Mouse (Mus musculus): Measurements from ENCODE around the gene Stk35.
A peak's percentile ranks its signal among the peaks of the same experiment; 100 is the strongest.

Stk35 gene

DNA sequence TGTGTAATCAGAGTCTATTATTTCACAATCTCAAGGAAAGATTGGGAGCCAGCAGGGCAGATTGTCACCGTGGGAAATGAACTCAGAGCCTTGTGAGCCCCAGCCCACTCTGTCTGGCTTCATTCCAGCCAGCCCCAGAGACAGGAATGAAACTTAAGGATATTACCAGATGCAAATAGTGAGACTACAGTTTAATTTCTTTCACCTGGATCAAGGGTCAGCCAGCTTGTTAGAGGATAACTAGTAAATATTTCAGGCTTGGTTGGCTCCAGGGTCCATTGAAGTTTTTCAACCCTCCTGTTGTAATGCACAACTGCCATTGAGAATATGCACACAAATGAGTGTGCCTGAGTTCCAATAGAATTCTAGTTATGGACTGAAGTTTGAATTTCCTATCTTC, 36.6 kb downstream of the Stk35 start:
- no peak for DNase-seq (ENCODE audit: low read depth)

DNA sequence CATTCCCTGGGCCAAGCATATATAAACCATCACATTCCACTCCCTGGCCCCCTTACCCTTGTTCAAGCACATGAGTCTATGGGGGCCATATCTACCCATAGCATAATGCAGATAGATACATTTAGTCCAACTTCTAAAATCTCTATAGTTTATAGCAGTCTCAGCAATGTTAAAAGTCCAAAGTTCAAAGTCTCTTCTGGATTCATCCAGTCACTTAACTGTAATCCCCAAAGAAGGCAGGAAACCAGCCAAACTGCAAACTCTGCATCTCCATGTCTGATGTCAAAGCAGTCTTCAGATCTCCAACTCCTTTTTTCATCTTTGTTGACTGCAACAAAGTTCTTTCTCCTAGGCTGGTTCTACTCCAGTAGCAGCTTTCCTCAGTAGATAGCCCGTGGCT, 38.0 kb downstream of the Stk35 start:
- DNase-seq (ENCODE audit: low read depth), result no peak

DNA sequence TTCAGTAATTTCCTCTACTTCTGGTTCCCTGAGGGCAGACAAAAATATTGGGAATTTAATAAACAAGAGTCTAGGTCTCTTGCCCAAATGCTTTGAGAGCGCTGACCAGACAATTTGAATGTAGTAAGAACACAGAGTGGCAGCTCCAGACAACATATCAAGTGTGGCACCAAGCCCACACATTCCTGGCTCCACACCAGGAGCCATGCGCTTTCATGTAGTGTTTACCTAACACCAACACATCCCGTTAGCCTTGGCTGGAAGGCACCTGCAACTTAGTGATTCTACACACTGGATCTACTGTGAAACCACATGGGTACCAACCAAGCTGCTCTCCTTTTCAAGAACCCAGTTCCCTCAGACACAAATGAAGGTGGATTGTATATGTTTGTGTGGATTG, 45.5 kb downstream of the Stk35 start:
- DNase-seq (ENCODE audit: low read depth), result no peak

DNA sequence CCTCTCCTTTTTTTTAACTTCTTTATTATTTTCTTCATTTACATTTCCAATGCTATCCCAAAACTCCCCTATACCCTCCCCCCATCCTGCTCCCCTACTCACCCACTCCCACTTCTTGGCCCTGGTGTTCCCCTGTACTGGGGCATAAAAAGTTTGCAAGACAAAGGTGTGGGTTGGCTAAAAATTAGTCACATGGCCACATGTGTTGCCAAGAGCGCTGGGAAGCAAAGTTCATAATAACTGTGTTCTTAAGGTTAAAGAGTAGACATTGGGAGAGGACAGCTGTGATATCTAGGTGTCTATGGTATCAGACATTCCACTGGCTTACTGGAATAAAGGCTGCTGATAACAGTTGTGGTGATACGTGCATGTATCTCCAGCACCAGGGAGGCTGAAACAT, 46.2 kb downstream of the Stk35 start:
- no peak for DNase-seq (ENCODE audit: low read depth)

DNA sequence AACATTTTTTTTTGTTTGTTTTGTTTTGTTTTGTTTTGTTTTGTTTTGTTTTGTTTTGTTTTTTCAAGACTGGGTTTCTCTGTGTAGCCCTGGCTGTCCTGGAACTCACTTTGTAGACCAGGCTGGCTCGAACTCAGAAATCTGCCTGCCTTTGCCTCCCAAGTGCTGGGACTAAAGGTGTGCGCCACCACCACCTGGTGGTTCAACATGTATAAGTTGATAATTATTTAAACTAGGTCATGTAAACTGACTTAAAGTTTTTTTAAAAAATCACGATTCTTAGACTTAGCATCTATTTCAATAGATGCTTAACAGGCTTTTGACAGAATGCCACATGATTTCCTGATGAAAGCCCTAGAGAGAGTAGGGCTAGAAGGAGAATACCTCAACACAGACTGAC, 48.8 kb downstream of the Stk35 start:
- DNase-seq (ENCODE audit: low read depth), result peak; percentile 52

DNA sequence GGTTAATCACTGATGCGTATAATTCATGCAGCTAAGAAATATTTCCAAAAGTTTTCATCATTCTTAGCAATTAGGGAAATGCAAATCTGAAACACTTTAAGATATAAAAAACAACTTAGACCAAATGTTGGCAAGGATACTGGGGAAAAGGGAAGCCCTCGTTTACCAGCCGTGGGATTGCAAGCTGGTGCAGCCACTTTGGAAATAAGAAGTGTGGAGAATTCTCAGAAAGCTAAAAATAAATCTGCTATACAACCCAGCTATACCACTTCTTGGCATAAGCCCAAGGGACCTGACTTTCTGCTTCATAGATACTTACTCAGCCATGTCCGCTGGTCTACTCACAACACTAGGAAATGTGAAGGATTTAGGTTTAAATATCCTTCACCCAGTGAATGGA, 51.2 kb downstream of the Stk35 start:
- DNase-seq (ENCODE audit: low read depth), result no peak

DNA sequence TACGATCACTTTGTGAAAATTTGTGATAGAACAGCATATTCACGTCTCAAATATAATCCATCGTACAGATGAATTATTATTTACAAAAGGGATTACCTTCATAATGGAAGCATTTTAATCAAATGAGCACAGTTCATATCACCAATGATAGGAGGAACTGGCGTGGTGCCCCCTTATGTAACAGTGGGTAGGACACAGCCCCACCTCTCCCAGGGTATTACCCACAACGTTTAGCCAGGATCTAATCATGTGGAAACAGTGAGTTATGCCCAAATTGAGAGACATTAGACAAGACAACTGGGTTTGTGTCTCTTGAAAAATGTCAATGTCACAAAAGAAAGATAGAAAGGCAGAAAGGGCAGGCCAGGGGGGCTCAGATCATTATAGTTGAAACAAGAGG, 62.9 kb downstream of the Stk35 start:
- no peak for DNase-seq (ENCODE audit: low read depth)

DNA sequence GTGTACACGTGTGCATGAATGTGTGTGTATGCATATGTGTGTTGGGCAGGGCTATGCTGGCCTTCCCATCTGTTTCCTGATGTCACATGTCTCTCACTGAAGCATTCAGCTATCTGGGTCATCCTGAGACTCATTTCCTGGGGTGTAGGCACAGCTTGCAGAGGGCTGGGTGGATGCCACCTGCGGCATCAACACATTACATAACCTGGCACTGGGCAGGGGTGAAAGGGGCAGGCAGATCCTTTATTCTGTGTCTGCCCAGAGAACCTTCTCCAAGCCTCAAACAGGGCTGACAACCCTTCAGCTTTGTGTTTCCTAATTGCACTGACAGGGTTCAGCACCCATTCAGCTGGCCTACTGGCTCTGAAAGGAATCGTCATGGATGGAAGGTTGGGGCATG, 64.6 kb downstream of the Stk35 start:
- no peak for DNase-seq (ENCODE audit: low read depth)

DNA sequence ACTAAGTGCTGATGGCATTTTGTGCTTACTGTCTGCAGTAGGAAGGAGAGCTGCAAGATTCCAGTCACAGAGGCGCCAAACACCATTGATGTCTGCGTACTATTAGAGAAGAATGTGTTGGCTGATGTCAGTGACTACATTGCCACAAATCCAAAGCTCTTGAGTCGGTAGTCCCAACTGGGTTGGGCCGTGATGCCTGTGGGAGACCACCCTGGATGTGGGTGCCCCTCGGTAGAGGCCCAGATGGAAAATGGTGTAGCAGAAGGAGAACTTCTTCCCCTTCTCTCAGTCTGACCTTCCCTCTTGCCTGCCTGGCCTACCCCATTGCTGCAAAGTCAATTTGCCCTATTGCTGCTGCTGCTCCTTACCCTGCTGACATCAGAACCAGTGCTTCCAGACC, 68.8 kb downstream of the Stk35 start:
- DNase-seq (ENCODE audit: low read depth), result no peak

DNA sequence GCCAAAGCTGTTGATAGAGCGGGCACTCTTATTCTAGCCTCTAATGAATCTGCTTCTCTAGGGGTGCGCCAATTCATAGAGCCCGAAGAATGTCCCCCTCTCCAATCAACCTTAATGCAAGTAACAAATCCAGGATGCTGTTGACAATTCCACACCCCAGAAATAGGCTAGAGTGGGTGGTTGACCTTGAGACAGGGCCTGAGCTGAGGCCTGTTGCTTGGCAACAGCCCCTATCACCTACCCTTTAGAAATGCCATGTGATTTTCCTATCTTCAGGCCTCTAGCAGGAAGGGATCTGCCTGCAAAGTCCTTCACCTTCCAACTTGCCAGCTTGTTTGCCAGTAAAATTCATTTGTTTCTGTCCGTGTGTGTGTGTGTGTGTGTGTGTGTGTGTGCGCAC, 70.9 kb downstream of the Stk35 start:
- DNase-seq (ENCODE audit: low read depth), result no peak

DNA sequence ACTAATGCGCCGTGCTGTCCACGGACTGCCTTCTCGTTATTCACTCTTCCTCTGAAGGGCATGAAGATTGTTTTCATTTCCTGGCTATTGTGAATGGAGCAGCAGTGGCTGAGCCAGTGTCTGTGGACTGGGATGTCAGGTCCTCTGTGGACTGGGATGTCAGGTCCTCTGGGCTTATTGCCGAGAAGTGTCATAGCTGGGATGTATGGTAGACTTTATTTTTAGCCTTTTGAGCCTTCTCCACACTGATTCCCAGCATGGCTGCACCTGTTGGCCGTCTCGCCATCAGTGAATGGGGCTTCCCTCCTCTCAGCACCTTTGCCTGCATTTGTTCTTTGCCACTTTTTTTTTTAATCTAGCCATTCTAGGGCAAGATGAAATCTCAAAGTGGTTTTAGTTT, 71.8 kb downstream of the Stk35 start:
- DNase-seq (ENCODE audit: low read depth), result no peak

DNA sequence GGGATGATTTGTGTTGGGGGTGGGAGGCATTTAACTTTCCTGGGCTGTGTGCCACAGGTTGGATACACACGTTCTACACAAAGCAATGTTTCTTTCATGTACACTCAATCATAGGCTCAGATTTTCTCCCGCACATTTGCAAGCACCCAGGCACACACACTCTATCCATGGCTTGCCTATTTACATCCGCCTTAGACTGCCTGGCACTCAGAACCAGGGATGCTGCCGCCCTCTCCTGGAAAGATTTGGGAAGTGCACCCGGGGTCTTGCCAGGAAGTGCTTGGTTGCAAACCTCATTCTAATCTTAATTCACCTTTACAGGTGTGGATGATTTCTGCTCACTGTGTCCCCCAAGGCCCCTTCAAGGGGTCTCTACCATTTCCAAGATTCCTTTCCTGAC, 73.2 kb downstream of the Stk35 start:
- DNase-seq (ENCODE audit: low read depth), result peak; percentile 86

DNA sequence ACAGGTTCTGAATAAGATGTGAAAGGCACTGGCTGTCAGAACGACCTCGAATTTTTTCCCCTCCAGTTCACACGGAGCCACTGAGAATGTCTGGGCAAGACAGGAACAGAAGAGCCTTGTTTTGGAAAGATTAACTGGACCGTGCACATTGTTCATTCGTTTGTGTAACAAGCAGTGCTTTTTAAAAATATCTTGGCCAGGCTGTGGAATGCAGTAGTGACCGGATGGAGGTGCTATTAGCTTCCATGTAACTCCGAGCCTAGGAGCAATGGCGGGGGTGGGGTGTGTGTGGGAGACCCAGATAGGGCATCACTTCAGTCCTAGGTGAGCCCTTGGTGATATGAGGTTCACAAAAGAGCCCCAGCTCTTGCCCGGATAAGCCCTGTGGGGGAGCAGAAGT, 73.8 kb downstream of the Stk35 start:
- DNase-seq (ENCODE audit: low read depth), result no peak

DNA sequence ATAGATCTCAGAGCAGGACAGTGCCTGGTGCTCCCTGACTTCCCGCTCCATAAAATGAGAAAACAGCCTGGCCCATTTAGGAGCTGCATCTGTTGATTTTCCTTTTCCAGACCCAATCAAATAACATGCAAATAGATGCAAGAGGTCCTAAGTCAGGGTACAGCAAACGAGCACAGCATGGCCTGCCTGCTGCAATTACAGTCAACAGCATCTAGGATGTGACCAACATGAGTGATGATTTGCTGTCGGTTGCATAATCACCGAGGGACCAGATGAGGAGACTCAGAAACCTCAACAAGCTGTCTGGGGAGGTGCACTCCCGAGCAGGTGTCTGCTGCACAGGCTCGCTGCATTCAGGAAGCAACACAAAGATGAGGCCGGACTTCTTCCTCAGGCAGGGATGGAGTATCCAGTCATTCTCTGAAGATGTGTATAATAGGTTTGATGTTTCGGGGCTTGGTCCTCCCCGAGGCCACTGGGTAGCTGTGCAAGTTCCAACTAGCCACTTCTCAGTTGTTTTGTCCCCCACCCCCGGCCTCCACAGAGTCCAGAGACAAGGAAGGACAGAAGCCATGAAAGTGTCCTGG, 74.3 kb downstream of the Stk35 start:
- no peak for DNase-seq (ENCODE audit: low read depth)

DNA sequence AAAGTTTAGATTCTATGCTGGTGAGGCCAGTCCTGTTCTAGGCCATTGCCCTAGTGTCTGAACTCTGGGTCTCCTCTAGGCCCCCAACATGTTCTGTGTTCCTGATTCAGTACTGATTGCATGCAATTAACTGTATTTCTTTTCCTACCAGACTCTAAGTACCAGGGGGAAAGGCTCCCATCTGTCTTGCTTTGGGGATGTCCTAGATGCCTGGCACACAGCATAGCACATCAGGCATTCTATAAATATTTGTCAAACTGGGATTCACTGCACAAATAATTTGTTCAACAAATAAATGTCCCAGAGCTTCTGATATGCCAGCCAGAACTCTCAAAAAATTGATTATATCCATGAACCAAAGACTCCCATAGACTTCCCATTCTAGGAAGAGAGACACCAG, 76.6 kb downstream of the Stk35 start:
- no peak for DNase-seq (ENCODE audit: low read depth)

DNA sequence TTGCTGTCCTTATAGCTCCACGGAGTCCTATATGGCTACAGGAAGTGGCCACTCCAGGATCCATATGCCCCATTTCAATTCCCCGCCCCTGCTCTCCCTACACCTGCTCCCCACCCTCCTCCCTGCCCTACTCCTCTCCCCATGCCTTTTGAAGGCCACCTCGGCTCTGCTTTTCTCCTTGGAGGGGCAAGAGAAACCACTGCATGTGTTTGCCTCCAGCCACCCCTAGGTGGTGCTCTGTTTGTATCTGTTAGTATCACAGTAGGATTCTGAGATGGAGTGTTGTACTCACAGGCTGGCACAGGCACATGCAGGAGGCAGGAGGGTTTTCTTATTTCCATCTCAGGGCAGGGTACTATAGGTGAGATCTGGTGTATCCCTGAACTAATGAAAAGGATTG, 79.5 kb downstream of the Stk35 start:
- peak; percentile 60 for DNase-seq (ENCODE audit: low read depth)

DNA sequence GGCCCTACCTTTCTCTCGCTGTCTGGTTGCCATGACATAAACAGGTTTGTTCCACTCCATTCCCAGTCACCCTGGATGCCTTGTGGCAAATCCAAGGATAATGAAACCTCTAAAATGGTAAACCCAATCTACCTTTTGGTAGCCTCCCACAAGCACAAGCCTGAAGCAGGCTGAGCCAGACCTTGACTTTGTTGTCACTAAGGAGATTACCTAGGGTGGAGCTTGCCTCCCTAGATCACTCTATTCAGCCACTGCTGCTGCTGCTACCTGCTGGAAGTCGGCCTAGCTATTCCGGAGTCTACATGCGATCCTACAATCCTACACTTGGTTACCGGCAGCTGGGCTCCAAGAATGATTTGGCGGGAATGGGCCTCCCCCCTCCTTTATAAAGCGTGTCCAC, 79.9 kb downstream of the Stk35 start:
- DNase-seq (ENCODE audit: low read depth), result no peak

DNA sequence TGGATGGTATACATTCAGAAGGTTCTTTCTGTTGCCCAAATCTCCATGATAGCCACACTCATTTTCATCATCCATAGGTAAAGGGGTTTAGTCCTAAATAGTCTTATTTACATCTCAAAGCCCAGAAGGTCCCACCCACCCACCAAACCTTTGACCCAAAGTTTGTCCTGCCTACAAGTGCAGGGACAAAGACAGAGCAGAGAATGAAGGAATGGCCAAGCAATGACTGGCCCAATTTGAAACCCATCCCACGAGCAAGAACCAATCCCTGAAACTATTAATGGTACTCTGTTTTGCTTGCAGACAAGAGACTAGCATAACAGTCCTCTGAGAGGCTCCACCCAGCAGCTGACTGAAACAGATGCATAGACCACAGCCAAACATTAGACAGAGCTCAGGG, 81.6 kb downstream of the Stk35 start:
- DNase-seq (ENCODE audit: low read depth), result no peak
